Mouse (Mus musculus): ENCODE measurements around the gene Stkld1.
A peak's percentile ranks its signal among the peaks of the same experiment; 100 is the strongest.

The Stkld1 gene

DNA sequence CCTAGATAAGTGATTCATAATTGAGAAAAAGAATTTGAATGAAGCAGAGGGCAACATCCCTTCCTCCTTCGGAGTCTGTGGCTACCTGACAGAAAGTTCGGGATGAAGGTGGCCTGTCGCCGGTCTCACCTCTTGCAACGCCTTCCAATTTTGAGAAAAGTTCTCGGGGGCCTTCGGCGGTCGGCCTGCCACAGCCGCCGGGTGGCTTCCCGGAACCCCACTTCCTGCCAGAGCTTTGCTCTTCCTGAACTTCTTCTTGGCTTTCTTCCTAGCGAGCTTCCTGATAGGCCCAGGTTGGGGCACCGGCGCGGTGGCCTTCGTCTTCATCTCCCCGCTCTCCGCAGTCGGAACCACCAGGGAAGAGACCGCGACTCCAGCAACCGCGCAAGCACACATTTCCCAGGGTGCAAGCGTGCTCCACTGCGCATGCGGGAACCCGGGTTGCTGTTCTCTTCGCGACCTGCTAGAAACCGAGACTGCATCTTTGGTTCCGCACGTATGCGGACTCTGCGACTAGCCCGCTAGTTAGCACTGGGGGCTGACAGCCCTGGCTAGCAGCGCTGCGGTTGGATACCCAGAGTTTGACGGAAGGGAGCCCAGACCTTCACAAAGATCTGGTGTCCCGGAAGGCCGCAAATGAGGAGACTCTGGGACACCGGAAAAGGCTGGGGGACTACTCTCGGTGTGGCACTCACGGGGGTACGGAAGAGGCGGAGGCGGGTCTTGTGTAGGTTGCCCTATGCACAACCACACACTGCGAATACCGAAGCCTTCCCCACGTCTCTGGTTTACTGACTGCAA, 30.3 kb downstream of the Stkld1 start, which contains the start of gene Rexo4:
TSS of gene Rexo4 (minus strand) at position 464 of the 801 bp plus-strand sequence.
- DNase-seq (ENCODE audit: low spot score in 2 of 2), result peak; percentile 91 to 94

DNA sequence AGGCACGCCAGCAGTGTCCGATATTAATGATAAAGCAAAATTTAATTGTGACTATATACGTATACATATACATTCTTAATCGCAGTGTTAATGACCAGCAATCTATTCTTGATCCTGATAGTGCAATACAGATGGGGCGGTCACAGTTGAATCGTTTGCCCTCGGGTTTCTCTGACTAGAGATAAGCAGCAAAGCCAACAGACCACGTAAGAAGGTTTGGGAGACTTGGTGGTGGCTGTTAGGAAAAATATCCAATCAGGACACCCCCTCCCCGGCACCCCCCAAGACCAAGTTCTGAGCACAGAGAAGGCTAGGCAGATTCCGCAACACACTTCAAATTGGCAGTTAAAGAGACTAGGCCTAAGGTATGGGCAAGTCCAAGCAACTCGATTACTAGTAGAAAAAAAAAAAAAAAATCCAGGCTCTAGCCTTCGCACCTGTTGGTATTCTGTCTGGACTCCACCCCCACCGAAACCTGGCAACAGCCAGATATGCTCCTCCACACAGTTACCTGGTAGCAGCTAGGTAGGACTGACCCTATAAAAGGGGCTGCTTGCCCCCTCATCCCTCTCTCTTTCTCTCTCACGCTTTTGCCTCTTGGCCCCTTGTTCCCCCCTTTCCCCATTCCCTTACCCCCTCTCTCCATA, 31.0 kb downstream of the Stkld1 start:
- DNase-seq (ENCODE audit: low spot score in 2 of 2), result no peak

DNA sequence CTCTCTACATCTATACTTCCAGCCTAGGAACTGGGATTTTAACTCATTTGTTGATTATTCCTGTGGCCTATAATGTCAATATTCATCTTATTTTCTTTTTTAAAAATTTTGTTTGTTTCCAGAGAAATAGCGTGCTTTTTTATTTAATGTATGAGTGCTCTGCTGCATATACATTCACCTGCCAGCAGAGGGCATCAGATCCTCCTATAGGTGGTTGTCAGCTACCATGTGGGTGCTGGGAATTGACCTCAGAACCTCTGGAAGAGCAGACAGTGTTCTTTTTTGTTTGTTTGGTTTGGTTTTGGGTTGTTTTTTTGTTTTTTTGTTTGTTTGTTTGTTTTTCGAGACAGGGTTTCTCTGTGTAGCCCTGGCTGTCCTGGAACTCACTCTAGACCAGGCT, 33.4 kb downstream of the Stkld1 start:
- DNase-seq (ENCODE audit: low spot score in 2 of 2), result no peak

DNA sequence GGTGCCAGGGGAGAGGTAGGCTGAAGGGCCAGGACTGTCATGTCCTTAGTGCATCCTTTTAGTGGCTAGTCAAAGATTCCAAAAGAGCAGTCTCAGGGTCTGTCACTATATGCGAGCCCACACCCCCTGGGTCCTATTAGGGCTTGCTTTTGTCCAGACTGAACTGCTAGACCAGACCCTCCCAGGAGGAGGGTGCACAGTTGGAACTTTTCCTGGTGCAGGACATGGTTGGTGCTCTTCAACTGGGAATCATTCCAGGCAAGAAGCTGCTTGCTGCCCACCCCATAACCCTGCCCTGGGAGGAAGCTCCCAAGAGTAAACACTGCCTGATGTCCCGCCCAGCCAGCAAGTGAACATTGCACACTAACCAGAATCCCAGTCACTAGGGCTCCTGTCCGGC, 39.3 kb downstream of the Stkld1 start, which contains the start of gene Adamts13:
TSS of gene Adamts13 (plus strand) at position 301 of the 400 bp plus-strand sequence.
- DNase-seq (ENCODE audit: low spot score in 2 of 2), result no peak

DNA sequence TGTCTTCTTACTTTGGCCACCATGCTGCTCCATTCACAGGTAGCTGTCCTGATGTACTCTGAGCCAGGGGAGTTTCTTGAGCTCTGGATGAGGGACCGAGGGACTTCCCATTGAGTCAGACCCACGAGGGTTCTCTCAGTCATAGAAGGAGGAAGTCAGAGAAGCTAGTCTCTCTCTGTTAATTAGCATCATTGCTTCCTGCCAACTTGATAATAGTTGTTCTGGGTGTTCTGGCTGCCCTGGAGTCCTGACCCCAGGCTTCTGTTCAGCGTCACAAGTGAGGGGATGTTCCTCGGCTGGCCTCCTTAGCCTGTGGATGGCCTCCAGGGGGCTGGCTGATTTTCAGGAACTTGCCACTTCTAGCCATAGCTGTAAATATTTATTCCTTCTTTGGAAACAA, 40.1 kb downstream of the Stkld1 start:
- no peak for DNase-seq (ENCODE audit: low spot score in 2 of 2)

DNA sequence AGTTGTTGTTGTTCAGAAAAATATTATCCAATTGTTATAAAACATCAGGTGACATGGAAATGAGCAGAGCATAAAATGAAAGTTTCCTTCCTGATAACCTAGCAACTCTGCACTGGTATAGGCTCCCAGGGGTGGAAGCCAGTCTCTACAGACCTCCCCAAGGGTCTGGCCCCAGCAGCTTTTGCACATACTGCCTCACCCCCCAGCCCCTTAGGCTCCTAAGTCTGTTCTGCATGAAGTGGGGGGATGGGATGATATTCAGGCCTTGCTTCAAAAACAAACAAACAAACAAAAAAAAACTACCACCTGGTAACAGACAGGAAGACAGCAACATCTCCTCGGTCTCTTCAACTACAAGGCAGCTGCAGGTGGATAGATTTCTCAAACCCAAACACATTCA, 46.5 kb downstream of the Stkld1 start:
- DNase-seq (ENCODE audit: low spot score in 2 of 2), result no peak

DNA sequence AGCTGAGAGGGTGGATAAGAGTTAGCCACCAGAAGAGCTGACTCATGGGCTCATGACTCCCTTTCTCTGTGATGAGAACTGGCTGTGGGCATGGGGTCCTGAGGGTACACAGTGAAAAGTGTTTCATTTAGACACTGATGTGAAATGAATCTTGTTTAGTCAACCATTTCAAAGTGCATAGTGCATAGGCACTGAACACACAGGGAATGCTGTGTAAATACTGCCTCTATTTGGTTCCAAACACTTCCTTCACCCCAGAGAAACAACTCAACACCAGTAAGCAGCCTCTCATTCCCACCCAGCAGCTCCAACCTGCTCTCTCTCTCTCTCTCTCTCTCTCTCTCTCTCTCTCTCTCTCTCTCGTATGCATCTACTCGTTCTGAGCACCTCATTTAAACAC, 50.3 kb downstream of the Stkld1 start:
- DNase-seq (ENCODE audit: low spot score in 2 of 2), result no peak

DNA sequence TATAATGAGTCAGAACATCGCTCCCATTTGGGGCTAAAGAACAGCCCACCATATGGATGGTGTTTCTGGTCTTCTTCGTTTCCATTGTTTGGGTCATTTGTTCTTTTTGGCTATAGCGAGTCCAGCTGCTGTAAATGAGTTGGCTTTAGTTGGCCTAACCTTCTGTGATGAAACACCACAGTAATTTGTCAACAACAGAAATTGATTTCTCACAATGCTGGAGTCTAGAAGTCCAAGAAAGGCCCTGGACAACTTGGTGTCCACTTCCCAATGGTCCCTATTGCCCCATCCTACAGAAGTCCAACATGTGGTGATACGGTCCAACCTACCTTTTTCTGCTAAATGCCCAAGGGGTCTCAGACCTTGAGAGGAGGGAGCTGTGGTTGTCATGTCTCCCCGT, 50.8 kb downstream of the Stkld1 start:
- no peak for DNase-seq (ENCODE audit: low spot score in 2 of 2)

DNA sequence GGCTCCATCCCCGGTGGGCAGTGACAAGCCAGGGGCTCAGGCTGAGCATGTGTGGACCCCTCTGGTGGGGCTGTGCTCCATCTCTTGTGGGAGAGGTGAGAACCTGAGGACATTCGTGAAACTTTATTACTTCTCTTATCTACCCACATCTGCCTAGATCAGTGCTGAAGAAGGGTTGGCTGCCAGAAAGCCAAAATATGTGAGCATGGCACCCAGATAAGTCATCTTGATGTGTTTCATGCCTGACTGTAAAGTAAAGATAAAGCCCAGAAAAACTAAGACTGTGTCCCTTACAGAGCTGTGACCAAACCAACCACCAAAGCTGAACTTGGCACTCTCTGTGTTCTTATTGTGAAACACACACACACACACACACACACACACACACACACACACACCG, 60.1 kb downstream of the Stkld1 start:
- no peak for DNase-seq (ENCODE audit: low spot score in 2 of 2)

DNA sequence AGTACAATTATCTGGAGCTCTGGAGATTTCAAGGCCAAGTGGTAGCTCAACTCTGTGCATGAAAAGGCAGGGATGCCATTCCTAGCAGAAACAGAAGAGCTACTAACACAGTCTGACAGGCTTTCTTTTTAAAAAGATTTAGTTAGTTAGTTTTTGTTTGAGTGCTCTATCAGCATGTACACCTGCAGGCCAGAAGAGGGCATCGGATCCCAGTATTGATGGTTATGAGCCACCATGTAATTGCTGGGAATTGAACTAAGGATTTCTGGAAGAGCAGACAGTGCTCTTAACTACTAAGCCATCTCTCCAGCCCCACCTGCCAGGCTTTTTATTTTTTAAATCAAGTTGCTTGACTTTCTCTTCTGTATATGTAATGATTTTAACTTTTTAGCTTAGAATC, 63.7 kb downstream of the Stkld1 start:
- DNase-seq (ENCODE audit: low spot score in 2 of 2), result no peak

DNA sequence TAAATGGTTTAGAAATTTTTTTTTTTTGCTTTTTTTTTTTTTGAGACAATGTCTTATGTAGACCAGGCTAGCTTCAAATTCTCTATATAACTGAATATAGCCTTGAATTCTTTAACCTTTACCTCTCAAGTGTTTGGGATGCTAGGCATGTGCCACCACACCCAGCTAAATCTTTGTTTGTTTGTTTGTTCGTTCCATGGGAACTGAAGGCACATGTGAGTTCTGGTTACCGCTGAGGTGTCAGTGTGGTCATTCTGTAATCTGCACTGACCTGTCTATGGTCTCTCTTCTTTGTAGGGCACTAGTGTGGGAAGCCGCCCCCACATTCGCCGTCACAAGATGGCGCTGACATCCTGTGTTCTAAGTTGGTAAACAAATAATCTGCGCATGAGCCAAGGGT, 64.1 kb downstream of the Stkld1 start:
- no peak for DNase-seq (ENCODE audit: low spot score in 2 of 2)

Data from right cerebral cortex, postnatal 36 days (tissue).